Mouse (Mus musculus) hindbrain, embryonic 15.5 days (tissue): Measurements from ENCODE around the gene Man1a. TPM values are rescaled to one million over a fixed set of nuclear protein-coding genes. Genes with fewer than 3 reads are reported as not detected.

ENCODE experiments used
- ATAC-seq: fragments of 200-750 bp; cut with Nextera tagmentation; 2 replicates; pipeline ENCODE4 v1.8.0; 2017; ENCODE audit warnings: low read depth, moderate number of reproducible peaks, moderate TSS enrichment; ENCODE audit not compliant: low FRiP score
- H3K27ac ChIP-seq: fragments of 300-500 bp; sonication (generic); replicated peaks from 2 replicates; pipeline ENCODE4 v1.5.1; 2015; ENCODE audit warnings: mild to moderate bottlenecking, inconsistent platforms
- H3K27me3 ChIP-seq: fragments of 300-500 bp; sonication (generic); 2 replicates; pipeline ENCODE4 v1.6.1; 2015; ENCODE audit warnings: control low read depth, inconsistent platforms
- H3K36me3 ChIP-seq: fragments of 300-500 bp; sonication (generic); 2 replicates; pipeline ENCODE4 v1.6.1; 2015; ENCODE audit warnings: control low read depth, inconsistent platforms
- H3K4me1 ChIP-seq: fragments of 300-500 bp; sonication (generic); replicated peaks from 2 replicates; pipeline ENCODE4 v1.6.1; 2015; ENCODE audit warnings: control low read depth, inconsistent platforms
- H3K4me2 ChIP-seq: fragments of 300-500 bp; sonication (generic); 2 replicates; pipeline ENCODE4 v1.6.1; 2015; ENCODE audit warnings: moderate library complexity, mild to moderate bottlenecking, inconsistent platforms
- H3K4me3 ChIP-seq: fragments of 300-500 bp; sonication (generic); 2 replicates; pipeline ENCODE4 v1.5.1; 2015; ENCODE audit warnings: mild to moderate bottlenecking, inconsistent platforms
- H3K9ac ChIP-seq: fragments of 300-500 bp; sonication (generic); 2 replicates; pipeline ENCODE4 v1.6.1; 2015; ENCODE audit warnings: inconsistent platforms
- H3K9me3 ChIP-seq: fragments of 300-500 bp; sonication (generic); 2 replicates; pipeline ENCODE4 v1.6.1; 2016; ENCODE audit warnings: control low read depth, inconsistent platforms
- WGBS: fragments of 180-500 bp; shearing (Covaris S2); methylation state at CpG from one replicate; pipeline ENCODE4 v1.1.7; 2015; 5-methylcytosine and 5-hydroxymethylcytosine counted together
- polyA plus RNA-seq: library from polyadenylated mRNA; unstranded; fragments of >200 nt; fragmentation: Nextera tagmentation; extraction: Ambion mirVana; gene quantifications from 2 replicates; pipeline ENCODE4 v1.2.1, GENCODE M21; 2015

Man1a gene
- polyA plus RNA-seq, 1 experiment from 2014 or later = 4.8 TPM

DNA sequence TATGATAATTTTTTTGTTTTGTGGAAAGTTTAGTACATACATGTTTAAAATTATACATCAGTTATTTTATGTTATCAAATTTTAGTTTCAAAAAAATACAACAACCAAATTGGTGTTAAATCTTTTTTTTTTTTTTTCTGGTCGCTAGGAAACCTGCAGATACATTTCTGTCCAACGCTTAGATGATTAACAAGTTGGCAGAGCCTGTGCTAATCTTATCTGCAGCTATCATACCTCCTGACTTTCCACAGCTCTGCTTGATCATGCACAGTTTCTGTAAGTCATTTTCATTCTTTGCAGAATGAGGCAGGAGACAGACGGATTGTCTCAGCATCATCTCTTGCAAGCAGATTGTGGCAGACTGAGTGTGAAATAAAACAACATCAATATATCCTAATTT is 69.5 kb downstream of the Man1a start:
- H3K4me1 ChIP-seq = no peaks in the 10 kb centered on the region
- no peak for ATAC-seq
- no peak overlapping the region for H3K4me2 ChIP-seq
- no peaks in the 10 kb centered on the region for H3K36me3 ChIP-seq
- H3K27ac ChIP-seq = no peak overlapping the region
- H3K4me3 ChIP-seq = no peak overlapping the region
- 77% methylated on average over 3 of the region's 3 CpGs for WGBS
- no peak overlapping the region for H3K9ac ChIP-seq
- no peaks in the 10 kb centered on the region for H3K9me3 ChIP-seq
- no peaks in the 10 kb centered on the region for H3K27me3 ChIP-seq

- no peak overlapping the region for H3K4me2 ChIP-seq
- WGBS = 88% methylated on average over 2 of the region's 2 CpGs
Measured at GRCm38 (mm10) chr10:54005847-54006246, 70.6 kb downstream of the Man1a start.

DNA sequence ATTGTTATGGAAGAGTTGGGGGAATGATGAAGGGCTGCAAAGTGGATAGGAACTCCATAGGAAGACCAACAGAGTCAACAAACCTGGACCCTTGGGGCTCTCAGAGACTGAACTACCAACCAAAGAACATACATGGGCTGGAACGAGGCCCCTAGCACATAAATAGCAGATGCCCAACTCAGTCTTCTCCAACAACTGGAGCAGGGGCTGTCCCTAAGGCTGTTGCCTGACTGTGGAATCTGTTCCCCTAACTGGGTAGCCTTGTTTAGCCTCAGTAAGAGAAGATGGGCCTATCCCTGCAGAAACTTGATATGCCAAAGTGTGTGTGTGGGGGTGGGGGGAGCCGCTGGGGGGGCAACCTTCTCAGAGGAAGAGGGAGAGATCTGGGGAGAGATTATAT is 73.5 kb downstream of the Man1a start:
- no peak for ATAC-seq
- 82% methylated on average over 2 of the region's 2 CpGs for WGBS
- no peak overlapping the region for H3K9ac ChIP-seq
- no peaks in the 10 kb centered on the region for H3K4me1 ChIP-seq
- no peak overlapping the region for H3K4me3 ChIP-seq
- no peaks in the 10 kb centered on the region for H3K36me3 ChIP-seq
- no peak overlapping the region for H3K4me2 ChIP-seq
- H3K27me3 ChIP-seq = no peaks in the 10 kb centered on the region
- no peak overlapping the region for H3K27ac ChIP-seq
- no peaks in the 10 kb centered on the region for H3K9me3 ChIP-seq

More at GRCm38 (mm10) chr10:54005847-54006246, 70.6 kb downstream of the Man1a start:
- no peak overlapping the region for H3K9ac ChIP-seq
- no peaks in the 10 kb centered on the region for H3K4me1 ChIP-seq
- ATAC-seq = no peak
- H3K36me3 ChIP-seq = no peaks in the 10 kb centered on the region
- no peaks in the 10 kb centered on the region for H3K9me3 ChIP-seq
- H3K4me3 ChIP-seq = no peak overlapping the region
- H3K27ac ChIP-seq = no peak overlapping the region
- H3K27me3 ChIP-seq = no peaks in the 10 kb centered on the region

- H3K4me3 ChIP-seq = no peak overlapping the region
- no peaks in the 10 kb centered on the region for H3K4me1 ChIP-seq
- H3K9ac ChIP-seq = no peak overlapping the region
- no peak overlapping the region for H3K27ac ChIP-seq
- 97% methylated on average over 13 of the region's 13 CpGs for WGBS
- H3K9me3 ChIP-seq = no peaks in the 10 kb centered on the region
- ATAC-seq = no peak
- no peaks in the 10 kb centered on the region for H3K27me3 ChIP-seq
- no peak overlapping the region for H3K4me2 ChIP-seq
- H3K36me3 ChIP-seq = no peaks in the 10 kb centered on the region
Measured at GRCm38 (mm10) chr10:53997301-53997700, 79.1 kb downstream of the Man1a start.

DNA sequence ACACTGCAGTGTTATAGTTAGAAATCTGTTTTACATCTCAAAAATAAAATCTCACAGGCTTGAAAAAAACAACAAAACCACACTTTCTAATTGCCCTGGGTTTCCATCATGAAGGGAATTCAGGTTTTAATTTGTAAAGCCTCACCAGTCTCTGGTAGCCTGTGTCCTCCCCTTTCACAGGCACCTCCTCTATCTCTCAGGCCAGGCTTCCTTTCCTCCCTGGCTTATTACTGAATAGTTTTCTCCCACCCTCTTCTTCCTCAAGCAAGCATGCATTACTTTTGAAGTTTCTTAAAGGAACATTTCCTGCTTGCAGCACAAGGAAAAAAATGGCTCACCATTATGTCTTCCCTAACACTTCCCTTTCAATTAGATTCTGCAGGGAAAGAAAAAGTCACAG is 80.2 kb downstream of the Man1a start:
- Histone ChIP-seq H3K9me3 (no peaks in the 10 kb centered on the region), H3K27ac (no peak overlapping the region)
- no peak for ATAC-seq

GRCm38 (mm10) chr10:53994591-53994990 is 81.8 kb downstream of the Man1a start:
- Histone ChIP-seq H3K9me3 (no peaks in the 10 kb centered on the region), H3K4me2 (no peak overlapping the region), H3K4me3 (no peak overlapping the region), H3K27me3 (no peaks in the 10 kb centered on the region), H3K9ac (no peak overlapping the region), H3K4me1 (no peaks in the 10 kb centered on the region), H3K36me3 (no peaks in the 10 kb centered on the region), H3K27ac (no peak overlapping the region)
- no peak for ATAC-seq
- 94% methylated on average over 3 of the region's 3 CpGs for WGBS

More for the DNA sequence above, 80.2 kb downstream of the Man1a start:
- Histone ChIP-seq H3K4me3 (no peak overlapping the region), H3K4me1 (no peaks in the 10 kb centered on the region), H3K36me3 (no peaks in the 10 kb centered on the region), H3K27me3 (no peaks in the 10 kb centered on the region), H3K4me2 (no peak overlapping the region), H3K9ac (no peak overlapping the region)

DNA sequence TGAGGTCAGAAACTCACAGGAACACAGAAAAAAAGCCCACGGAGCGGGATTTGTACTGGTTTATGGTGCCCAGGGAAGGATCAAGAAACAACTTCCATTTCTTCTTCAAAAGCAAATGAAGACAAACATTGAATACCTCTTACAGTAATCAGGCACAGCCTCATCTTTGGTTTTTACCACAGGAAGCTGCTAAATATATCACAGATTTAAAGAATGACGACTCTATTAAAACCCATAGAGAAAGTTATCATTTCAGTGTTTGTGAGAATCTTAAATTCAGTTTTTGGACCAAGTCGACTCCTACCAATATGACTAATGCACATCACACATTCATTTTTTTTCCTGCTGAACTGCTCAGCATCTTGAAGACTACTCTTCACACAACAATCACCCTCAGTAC is 86.0 kb downstream of the Man1a start:
- Histone ChIP-seq H3K36me3 (no peaks in the 10 kb centered on the region), H3K27ac (no peak overlapping the region), H3K4me3 (no peak overlapping the region), H3K4me1 (no peaks in the 10 kb centered on the region), H3K27me3 (no peaks in the 10 kb centered on the region), H3K4me2 (no peak overlapping the region), H3K9ac (no peak overlapping the region), H3K9me3 (no peaks in the 10 kb centered on the region)
- 89% methylated on average over 4 of the region's 4 CpGs for WGBS
- ATAC-seq = no peak

- Histone ChIP-seq H3K27ac (no peak overlapping the region), H3K4me2 (no peak overlapping the region), H3K4me3 (no peak overlapping the region), H3K9me3 (no peaks in the 10 kb centered on the region), H3K4me1 (no peaks in the 10 kb centered on the region), H3K27me3 (no peaks in the 10 kb centered on the region), H3K9ac (no peak overlapping the region), H3K36me3 (no peaks in the 10 kb centered on the region)
- no peak for ATAC-seq
- WGBS = 99% methylated on average over 5 of the region's 5 CpGs
Measured at GRCm38 (mm10) chr10:53984894-53985293, 91.5 kb downstream of the Man1a start.

GRCm38 (mm10) chr10:53984086-53984485 is 92.3 kb downstream of the Man1a start:
- whole genome bisulfite sequencing = 32% methylated on average over 3 of the region's 3 CpGs
- H3K36me3 ChIP-seq = no peaks in the 10 kb centered on the region
- H3K4me1 ChIP-seq = no peaks in the 10 kb centered on the region
- H3K9me3 ChIP-seq = no peaks in the 10 kb centered on the region
- no peak overlapping the region for H3K4me3 ChIP-seq
- H3K27me3 ChIP-seq = no peaks in the 10 kb centered on the region
- H3K27ac ChIP-seq = no peak overlapping the region
- no peak overlapping the region for H3K9ac ChIP-seq
- no peak overlapping the region for H3K4me2 ChIP-seq
- ATAC-seq = no peak

GRCm38 (mm10) chr10:53978647-53979046 is 97.8 kb downstream of the Man1a start:
- no peak for ATAC-seq
- no peaks in the 10 kb centered on the region for H3K4me1 ChIP-seq
- H3K27me3 ChIP-seq = no peaks in the 10 kb centered on the region
- no peaks in the 10 kb centered on the region for H3K9me3 ChIP-seq
- no peak overlapping the region for H3K9ac ChIP-seq
- H3K4me3 ChIP-seq = no peak overlapping the region
- H3K4me2 ChIP-seq = no peak overlapping the region
- no peak overlapping the region for H3K27ac ChIP-seq
- 89% methylated on average over 1 of the region's 1 CpGs for WGBS
- H3K36me3 ChIP-seq = no peaks in the 10 kb centered on the region

DNA sequence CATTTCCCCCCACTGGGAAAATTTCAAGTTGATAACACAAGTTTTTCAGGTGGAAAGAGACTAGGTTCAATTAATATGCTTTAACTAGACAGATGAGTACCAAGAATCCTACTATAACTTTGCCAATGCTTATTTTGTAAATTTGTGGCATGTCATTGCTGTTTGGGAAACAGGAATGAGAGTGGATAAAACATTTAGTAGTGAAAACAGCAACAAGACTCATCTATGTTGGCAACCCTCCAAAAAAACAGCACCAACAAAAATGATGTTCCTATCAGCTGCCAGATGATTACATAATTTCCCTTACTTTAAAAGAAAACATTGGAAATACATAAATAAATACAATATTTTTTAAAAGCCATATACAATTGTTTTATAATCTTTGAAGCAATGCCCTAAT is 102.2 kb downstream of the Man1a start:
- Histone ChIP-seq H3K27me3 (no peaks in the 10 kb centered on the region), H3K27ac (no peak overlapping the region), H3K36me3 (no peaks in the 10 kb centered on the region), H3K4me3 (no peak overlapping the region), H3K4me2 (no peak overlapping the region), H3K9me3 (no peaks in the 10 kb centered on the region), H3K9ac (no peak overlapping the region), H3K4me1 (no peaks in the 10 kb centered on the region)
- ATAC-seq = no peak

DNA sequence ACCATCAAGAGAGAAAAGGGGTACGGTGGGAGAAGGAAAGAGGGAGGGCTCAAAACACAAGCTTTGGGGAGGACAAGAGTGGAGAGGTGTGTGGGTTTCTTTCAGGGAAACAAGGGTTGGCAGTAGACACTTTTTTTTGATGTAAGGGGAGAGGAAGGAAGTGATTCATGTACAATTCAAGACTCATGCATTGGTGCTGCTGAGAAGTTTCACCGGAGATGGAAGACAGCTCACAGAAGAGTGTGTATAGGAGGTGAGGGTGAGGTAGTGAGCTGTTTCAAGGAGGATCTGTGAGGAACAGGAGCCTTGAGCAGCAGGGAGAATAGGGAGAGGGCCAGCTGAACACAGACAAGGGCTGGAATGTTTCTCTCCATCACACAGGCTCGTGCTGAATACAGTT is 116.7 kb downstream of the Man1a start:
- no peaks in the 10 kb centered on the region for H3K27me3 ChIP-seq
- H3K9me3 ChIP-seq = no peaks in the 10 kb centered on the region

DNA sequence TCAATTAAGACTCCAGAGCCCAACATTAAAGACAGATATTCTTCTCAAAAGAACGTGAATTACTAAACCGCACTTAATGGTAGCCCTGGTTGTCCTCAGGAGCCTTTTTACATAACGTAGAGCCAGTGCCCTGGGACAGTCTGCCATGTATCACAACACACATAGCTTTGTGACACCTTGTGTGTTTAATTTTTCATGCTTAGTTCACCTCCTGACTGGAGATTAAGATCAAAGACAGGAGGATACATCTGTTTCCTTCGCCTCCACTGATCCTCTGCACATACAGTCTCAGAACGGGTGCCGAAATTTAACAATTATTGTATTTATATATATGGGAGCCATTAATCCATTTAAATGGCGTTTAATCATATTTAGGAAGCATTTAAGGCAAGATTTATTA is 134.8 kb downstream of the Man1a start:
- no peak overlapping the region for H3K4me3 ChIP-seq
- no peaks in the 10 kb centered on the region for H3K4me1 ChIP-seq
- no peak overlapping the region for H3K27ac ChIP-seq
- H3K9me3 ChIP-seq = no peaks in the 10 kb centered on the region
- 79% methylated on average over 7 of the region's 7 CpGs for WGBS
- no peaks in the 10 kb centered on the region for H3K36me3 ChIP-seq
- no peaks in the 10 kb centered on the region for H3K27me3 ChIP-seq
- no peak overlapping the region for H3K9ac ChIP-seq
- no peak for ATAC-seq
- H3K4me2 ChIP-seq = no peak overlapping the region

More for the DNA sequence above, 116.7 kb downstream of the Man1a start:
- H3K27ac ChIP-seq = no peak overlapping the region
- no peaks in the 10 kb centered on the region for H3K4me1 ChIP-seq
- no peak overlapping the region for H3K4me3 ChIP-seq
- 84% methylated on average over 3 of the region's 3 CpGs for WGBS
- ATAC-seq = no peak
- no peak overlapping the region for H3K9ac ChIP-seq
- H3K4me2 ChIP-seq = no peak overlapping the region
- H3K36me3 ChIP-seq = no peaks in the 10 kb centered on the region
